Mouse (Mus musculus): ENCODE results near the gene Rnf5. TPM values are rescaled to one million over a fixed set of nuclear protein-coding genes. Genes with fewer than 3 reads are reported as not detected.

Gene Rnf5
- polyA plus RNA-seq, 1 experiment from 2014 or later: 99.7 TPM

GRCm38 (mm10) chr17:34645256-34645829 is 41.9 kb upstream of the Rnf5 start:
- Histone ChIP-seq H3K9me3 (replicated peaks) (no peaks in the 10 kb centered on the region), H3K36me3 (peaks cover 12% of the 10 kb centered on the region), H3K4me1 (replicated peaks) (peaks cover 41% of the 10 kb centered on the region), H3K9ac (peak overlapping the region; percentile 68), H3K4me2 (peak overlapping the region; percentile 84), H3K4me3 (peak overlapping the region; percentile 66), H3K27me3 (no peaks in the 10 kb centered on the region), H3K27ac (peak overlapping the region; percentile 79; the same call in 1 of the 2 replicates)
- ATAC-seq (replicated peaks; ENCODE audit: insufficient number of reproducible peaks, insufficient read depth, low FRiP score, low read depth): no peak
- WGBS: 38% methylated on average over 10 of the region's 10 CpGs

- Histone ChIP-seq H3K4me3 (peak within 1 kb of the TSS; percentile 66), H3K4me1 (replicated peaks) (peaks cover 41% of the 10 kb centered on the region), H3K27ac (peak within 1 kb of the TSS; percentile 79), H3K27me3 (no peaks in the 10 kb centered on the region), H3K9ac (peak within 1 kb of the TSS; percentile 68), H3K9me3 (replicated peaks) (no peaks in the 10 kb centered on the region), H3K4me2 (peak within 1 kb of the TSS; percentile 84), H3K36me3 (peaks cover 7% of the 10 kb centered on the region; the same call in 1 of the 2 replicates)
- WGBS: under 1% methylated on average over 16 of the region's 16 CpGs
- peak; percentile 73 for ATAC-seq (replicated peaks; ENCODE audit: insufficient number of reproducible peaks, insufficient read depth, low FRiP score, low read depth)
Measured at GRCm38 (mm10) chr17:34644608-34645007, 41.1 kb upstream of the Rnf5 start, which contains the start of gene Fkbpl. Gene Fkbpl (plus strand): TSS chr17:34644764.

GRCm38 (mm10) chr17:34643944-34644343 is 40.5 kb upstream of the Rnf5 start:
- Histone ChIP-seq H3K4me3 (no peak overlapping the region), H3K4me2 (no peak overlapping the region), H3K4me1 (replicated peaks) (peaks cover 41% of the 10 kb centered on the region), H3K27ac (no peak overlapping the region), H3K9me3 (replicated peaks) (no peaks in the 10 kb centered on the region), H3K36me3 (0 out of 2 replicates have a peak, but pooled peaks cover under 1% of the 10 kb centered on the region), H3K27me3 (no peaks in the 10 kb centered on the region), H3K9ac (no peak overlapping the region)
- 67% methylated on average over 10 of the region's 10 CpGs for WGBS
- ATAC-seq (replicated peaks; ENCODE audit: insufficient number of reproducible peaks, insufficient read depth, low FRiP score, low read depth): no peak

- Histone ChIP-seq H3K9ac (no peak overlapping the region), H3K4me3 (no peak overlapping the region), H3K4me1 (replicated peaks) (peaks cover 41% of the 10 kb centered on the region), H3K4me2 (no peak overlapping the region), H3K36me3 (no peaks in the 10 kb centered on the region), H3K27ac (no peak overlapping the region), H3K9me3 (replicated peaks) (no peaks in the 10 kb centered on the region), H3K27me3 (no peaks in the 10 kb centered on the region)
- 87% methylated on average over 4 of the region's 4 CpGs for WGBS
- no peak for ATAC-seq (replicated peaks; ENCODE audit: insufficient number of reproducible peaks, insufficient read depth, low FRiP score, low read depth)
Measured at GRCm38 (mm10) chr17:34643379-34643778, 39.9 kb upstream of the Rnf5 start.

GRCm38 (mm10) chr17:34641945-34642344 is 38.5 kb upstream of the Rnf5 start:
- Histone ChIP-seq H3K4me3 (no peak overlapping the region), H3K27ac (no peak overlapping the region)

GRCm38 (mm10) chr17:34640778-34641601 is 37.5 kb upstream of the Rnf5 start:
- Histone ChIP-seq H3K4me2 (peak overlapping the region; percentile 6; the same call in 1 of the 2 replicates), H3K27me3 (0 out of 2 replicates have a peak, but pooled peaks cover 8% of the 10 kb centered on the region), H3K4me1 (replicated peaks) (peaks cover 23% of the 10 kb centered on the region), H3K27ac (peak overlapping the region; percentile 82), H3K9ac (peak overlapping the region; percentile 40), H3K36me3 (no peaks in the 10 kb centered on the region), H3K4me3 (no peak overlapping the region), H3K9me3 (replicated peaks) (no peaks in the 10 kb centered on the region)
- WGBS: 16% methylated on average over 11 of the region's 11 CpGs
- 0 out of 2 replicates have a peak, but pooled peaks have one; percentile 16 for ATAC-seq (replicated peaks; ENCODE audit: insufficient number of reproducible peaks, insufficient read depth, low FRiP score, low read depth)

More at GRCm38 (mm10) chr17:34641945-34642344, 38.5 kb upstream of the Rnf5 start:
- no peak for ATAC-seq (replicated peaks; ENCODE audit: insufficient number of reproducible peaks, insufficient read depth, low FRiP score, low read depth)
- Histone ChIP-seq H3K9me3 (replicated peaks) (no peaks in the 10 kb centered on the region), H3K4me1 (replicated peaks) (peaks cover 31% of the 10 kb centered on the region), H3K27me3 (0 out of 2 replicates have a peak, but pooled peaks cover under 1% of the 10 kb centered on the region), H3K36me3 (no peaks in the 10 kb centered on the region), H3K9ac (no peak overlapping the region), H3K4me2 (no peak overlapping the region)
- 71% methylated on average over 3 of the region's 3 CpGs for WGBS

GRCm38 (mm10) chr17:34639461-34640255 is 36.2 kb upstream of the Rnf5 start:
- Histone ChIP-seq H3K9ac (no peak overlapping the region), H3K4me3 (no peak overlapping the region), H3K4me2 (no peak overlapping the region), H3K27me3 (0 out of 2 replicates have a peak, but pooled peaks cover 13% of the 10 kb centered on the region), H3K9me3 (replicated peaks) (no peaks in the 10 kb centered on the region), H3K4me1 (replicated peaks) (peaks cover 12% of the 10 kb centered on the region), H3K27ac (0 out of 2 replicates have a peak overlapping the region, but pooled peaks have one; percentile 82), H3K36me3 (no peaks in the 10 kb centered on the region)
- WGBS: 72% methylated on average over 7 of the region's 7 CpGs
- ATAC-seq (replicated peaks; ENCODE audit: insufficient number of reproducible peaks, insufficient read depth, low FRiP score, low read depth): no peak

GRCm38 (mm10) chr17:34637459-34637858 is 34.0 kb upstream of the Rnf5 start:
- H3K27me3 ChIP-seq: peaks cover 34% of the 10 kb centered on the region
- no peak overlapping the region for H3K4me3 ChIP-seq
- peaks cover 14% of the 10 kb centered on the region for H3K4me1 ChIP-seq (replicated peaks)
- no peak overlapping the region for H3K27ac ChIP-seq
- 63% methylated on average over 3 of the region's 3 CpGs for WGBS
- H3K4me2 ChIP-seq: no peak overlapping the region
- no peaks in the 10 kb centered on the region for H3K9me3 ChIP-seq (replicated peaks)
- ATAC-seq (replicated peaks; ENCODE audit: insufficient number of reproducible peaks, insufficient read depth, low FRiP score, low read depth): no peak
- no peaks in the 10 kb centered on the region for H3K36me3 ChIP-seq
- no peak overlapping the region for H3K9ac ChIP-seq

- Histone ChIP-seq H3K27me3 (peaks cover 52% of the 10 kb centered on the region), H3K4me2 (no peak overlapping the region), H3K36me3 (no peaks in the 10 kb centered on the region), H3K9ac (no peak overlapping the region), H3K9me3 (replicated peaks) (no peaks in the 10 kb centered on the region), H3K4me1 (replicated peaks) (peaks cover 22% of the 10 kb centered on the region), H3K27ac (no peak overlapping the region), H3K4me3 (no peak overlapping the region)
- 71% methylated on average over 2 of the region's 2 CpGs for WGBS
- no peak for ATAC-seq (replicated peaks; ENCODE audit: insufficient number of reproducible peaks, insufficient read depth, low FRiP score, low read depth)
Measured at GRCm38 (mm10) chr17:34635671-34636070, 32.2 kb upstream of the Rnf5 start.

GRCm38 (mm10) chr17:34632261-34632691 is 28.8 kb upstream of the Rnf5 start:
- no peaks in the 10 kb centered on the region for H3K36me3 ChIP-seq
- under 1% methylated on average over 26 of the region's 26 CpGs for WGBS
- peak; percentile 31; the same call in 1 of the 2 replicates for ATAC-seq (replicated peaks; ENCODE audit: insufficient number of reproducible peaks, insufficient read depth, low FRiP score, low read depth)
- peaks cover 70% of the 10 kb centered on the region for H3K27me3 ChIP-seq
- peak overlapping the region; percentile 44 for H3K4me3 ChIP-seq
- H3K9me3 ChIP-seq (replicated peaks): no peaks in the 10 kb centered on the region
- H3K4me2 ChIP-seq: peak overlapping the region; percentile 97
- 0 out of 2 replicates have a peak overlapping the region, but pooled peaks have one; percentile 32 for H3K9ac ChIP-seq
- H3K4me1 ChIP-seq (replicated peaks): peaks cover 43% of the 10 kb centered on the region
- H3K27ac ChIP-seq: peak overlapping the region; percentile 21; the same call in 1 of the 2 replicates

Data from heart, embryonic 15.5 days (tissue).